Mouse (Mus musculus) embryo, embryonic 10.5 days (tissue): ENCODE measurements at regions not wholly inside any gene's neighbourhood (a gene's known extent, or its start where the extent isn't known, plus 50 kb on each side); places are given as distances from the start of the nearest gene placed in this dataset.
A peak's percentile ranks its signal among the peaks of the same experiment; 100 is the strongest.

Experiments used
- DNase-seq: peaks from one replicate; pipeline ENCODE4 v3.0.0-alpha.2; 2015; ENCODE audit warnings: low spot score

GRCm38 (mm10) chr8:79515282-79515783 lies 116.0 kb upstream of the Smad1 start:
- DNase-seq, result no peak

- no peak for DNase-seq
Measured at GRCm38 (mm10) chr8:79514655-79515278, 115.4 kb upstream of the Smad1 start.

DNA sequence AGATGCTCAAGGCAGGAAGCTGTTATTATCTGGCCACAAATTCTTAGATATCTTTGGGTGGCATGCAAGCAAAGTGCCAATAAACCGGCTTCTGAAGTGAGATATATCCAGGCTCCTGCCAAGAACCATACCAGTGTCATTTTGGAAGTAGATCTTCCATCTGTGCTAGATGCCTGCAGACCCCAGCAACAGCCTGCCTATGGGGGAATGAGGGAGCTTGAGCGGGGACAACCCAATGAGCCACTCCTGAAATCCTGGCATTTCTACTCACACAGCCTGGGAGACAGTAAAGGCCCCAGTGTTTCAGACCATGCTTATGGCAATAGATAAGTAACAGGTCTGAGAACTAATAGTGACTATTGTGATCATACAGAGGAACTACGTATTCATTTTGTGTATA lies 109.3 kb upstream of the Smad1 start:
- DNase-seq, result no peak

DNA sequence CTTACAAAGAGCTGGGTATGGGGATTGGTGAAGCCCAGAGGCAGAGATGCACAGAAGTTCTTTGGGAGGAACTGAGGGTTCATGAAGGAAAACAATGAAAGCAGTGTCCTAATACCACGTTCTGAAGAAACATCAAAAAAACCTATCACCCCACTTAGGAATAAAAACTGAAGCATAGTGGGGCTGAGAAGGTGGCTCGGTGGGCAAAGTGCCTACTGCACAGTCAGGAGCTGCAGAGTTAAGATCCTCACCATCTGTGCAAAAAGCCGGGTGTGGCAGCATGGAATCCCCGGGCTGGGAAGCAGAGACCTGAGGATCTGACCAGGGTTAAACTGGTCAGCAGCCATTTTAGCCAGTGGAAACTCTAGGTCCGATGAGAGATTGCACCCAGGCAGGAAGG lies 106.1 kb upstream of the Smad1 start:
- no peak for DNase-seq

GRCm38 (mm10) chr8:79503906-79504305 lies 104.6 kb upstream of the Smad1 start:
- no peak for DNase-seq

DNA sequence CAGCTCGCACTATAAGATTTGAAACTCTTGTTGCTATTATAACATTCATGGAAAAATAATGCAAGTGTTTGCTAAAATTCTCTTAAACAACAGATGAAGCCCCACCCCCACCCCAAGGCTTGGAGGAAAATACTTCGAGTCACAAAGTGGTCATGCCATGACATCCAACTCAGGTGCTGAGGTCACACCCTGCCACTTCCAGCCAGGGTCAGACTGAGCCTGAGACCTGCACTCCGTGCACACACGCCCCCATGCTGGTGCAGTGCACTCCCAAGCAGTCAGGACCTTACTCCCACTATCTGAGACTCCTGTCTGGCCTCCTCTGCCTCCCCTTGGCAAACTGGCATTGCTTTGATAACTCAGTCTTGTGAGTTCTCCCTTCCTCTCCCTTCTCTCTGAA lies 102.7 kb upstream of the Smad1 start:
- no peak for DNase-seq

DNA sequence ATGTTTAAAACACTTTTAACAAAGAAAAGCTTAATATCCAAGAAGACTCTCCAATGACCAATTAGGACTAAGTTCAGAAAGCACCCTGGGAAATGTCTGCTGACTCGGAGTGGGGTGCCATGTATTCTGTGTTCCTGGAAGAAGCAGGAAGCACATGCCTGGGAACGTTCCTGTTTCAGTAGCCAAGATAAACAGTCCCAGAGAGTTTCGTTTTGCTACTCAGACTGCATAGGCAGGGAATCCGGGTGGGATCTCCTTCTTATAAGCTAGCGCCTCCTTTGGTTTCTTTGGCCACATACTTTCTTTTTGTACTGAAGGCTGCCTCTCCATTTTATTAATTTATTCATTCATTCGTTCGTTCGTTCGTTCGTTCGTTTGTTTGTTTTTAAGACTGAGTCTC lies 101.9 kb upstream of the Smad1 start:
- no peak for DNase-seq

DNA sequence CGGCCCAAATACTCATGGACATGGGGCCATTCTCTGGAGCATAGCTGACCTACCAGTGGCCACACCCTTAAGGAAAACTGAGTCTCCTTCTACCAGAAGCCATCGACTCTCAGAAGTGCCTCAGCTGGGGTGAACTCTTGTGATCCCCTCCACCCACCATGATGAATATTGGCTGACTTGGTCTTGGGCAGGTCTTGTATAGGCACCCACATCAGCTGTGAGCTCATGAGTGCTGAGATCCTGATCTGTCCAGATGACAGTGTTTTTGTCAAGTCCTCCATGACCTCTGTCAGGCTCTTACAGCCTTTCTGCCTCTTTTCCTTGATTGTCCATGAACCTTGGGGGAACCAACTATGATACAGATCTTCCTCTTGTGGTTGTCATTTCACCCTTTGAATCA lies 99.9 kb upstream of the Smad1 start:
- DNase-seq, result no peak

- peak; percentile 32 for DNase-seq
Measured at GRCm38 (mm10) chr8:79498611-79499010, 99.3 kb upstream of the Smad1 start.

- no peak for DNase-seq
Measured at GRCm38 (mm10) chr8:79491156-79491698, 91.9 kb upstream of the Smad1 start.

DNA sequence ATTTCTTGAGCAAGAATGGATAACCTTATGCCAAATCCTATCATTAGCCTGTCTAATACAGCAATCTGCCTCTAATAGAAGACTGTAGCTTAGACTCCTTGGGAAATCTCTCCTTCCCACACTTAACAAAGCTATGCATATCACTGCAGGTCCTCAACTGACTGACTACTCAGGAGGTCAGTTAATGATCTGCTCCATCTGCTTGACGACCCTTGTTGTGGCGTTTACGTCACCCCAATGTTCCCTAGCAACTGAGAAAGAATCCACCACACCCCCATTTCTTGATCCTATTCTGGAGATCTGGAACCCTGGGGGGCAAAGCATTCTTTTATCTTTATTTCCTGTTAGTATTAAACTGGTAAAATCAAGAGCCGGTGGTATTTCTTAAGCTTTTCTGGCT lies 91.4 kb upstream of the Smad1 start:
- DNase-seq, result peak; percentile 24

DNA sequence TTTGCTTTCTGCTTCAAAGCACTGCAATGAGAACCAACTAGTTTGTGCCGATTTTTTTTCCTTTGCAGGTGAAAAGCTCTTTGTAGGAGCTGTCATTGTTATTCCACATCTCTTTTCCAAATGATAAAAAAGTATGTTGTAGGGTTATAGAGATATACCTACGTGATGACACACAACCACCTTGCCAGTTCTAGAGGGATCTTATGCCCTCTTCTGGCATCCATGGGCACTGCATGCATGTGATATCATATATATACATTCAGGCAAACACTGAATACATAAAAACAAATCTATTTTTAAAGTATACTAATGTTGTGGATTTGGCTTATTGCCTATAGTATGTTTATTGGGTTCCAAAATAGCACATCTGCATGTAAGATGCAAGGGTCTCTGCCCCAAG lies 89.5 kb upstream of the Smad1 start:
- DNase-seq, result peak; percentile 21

GRCm38 (mm10) chr8:79487597-79487996 lies 88.3 kb upstream of the Smad1 start:
- no peak for DNase-seq

DNA sequence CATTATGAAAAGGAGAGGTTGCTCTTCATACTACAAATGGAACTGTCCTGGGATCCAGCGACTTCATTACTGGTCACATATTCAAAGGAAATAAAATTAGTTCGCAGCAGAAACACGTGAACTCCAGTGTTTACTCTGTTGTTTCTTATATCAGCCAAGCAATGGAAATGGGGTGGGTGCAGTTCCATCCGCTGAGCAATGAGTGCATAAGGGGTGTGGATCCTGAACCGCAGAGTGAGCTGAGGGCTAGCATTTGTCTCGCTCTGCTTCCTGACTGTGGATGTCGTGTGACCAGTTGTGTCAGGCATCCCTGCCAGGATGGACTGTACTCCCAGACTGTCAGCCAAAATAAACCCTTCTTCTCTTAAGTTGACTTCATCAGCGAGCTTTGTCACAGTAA lies 80.0 kb upstream of the Smad1 start:
- DNase-seq, result no peak

DNA sequence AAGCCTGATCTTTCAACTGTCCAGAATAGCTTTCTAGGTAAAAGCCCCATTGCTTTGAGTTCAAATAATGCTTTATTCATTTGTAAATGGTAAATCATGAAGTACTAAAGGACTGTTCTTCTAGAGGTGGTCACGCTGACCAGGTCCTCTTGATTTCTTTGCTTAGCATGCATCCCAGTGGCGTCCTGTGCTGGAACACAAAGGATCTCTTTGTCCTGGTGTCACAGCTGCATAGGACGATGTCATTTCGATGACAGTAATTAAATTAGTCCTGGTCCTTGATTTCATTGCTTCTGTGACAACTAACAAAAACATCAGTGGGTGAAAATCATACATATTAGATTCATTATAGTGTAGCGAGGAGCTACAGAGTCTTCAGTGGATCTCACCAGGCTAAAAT lies 76.7 kb upstream of the Smad1 start:
- peak; percentile 15 for DNase-seq

DNA sequence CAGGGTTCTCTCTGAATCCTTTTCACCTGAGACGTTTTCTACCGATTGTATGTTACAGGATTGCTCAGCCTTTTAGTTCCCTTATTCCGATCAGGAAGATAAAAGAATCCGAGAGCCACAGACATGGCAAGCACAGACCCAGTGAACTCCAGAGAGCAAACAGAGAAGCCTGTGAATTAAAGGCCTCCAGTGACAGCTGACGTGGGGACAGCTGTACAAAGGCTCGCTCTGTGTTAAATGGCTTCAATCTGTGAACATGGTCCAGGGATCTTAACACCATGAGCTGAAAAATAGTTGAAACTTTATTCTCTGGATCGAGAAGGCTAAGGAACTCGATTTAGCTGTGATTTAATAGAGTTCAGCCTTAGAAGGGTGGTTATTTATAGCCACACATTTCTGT lies 75.4 kb upstream of the Smad1 start:
- no peak for DNase-seq

GRCm38 (mm10) chr8:79452101-79452500 lies 52.8 kb upstream of the Smad1 start:
- DNase-seq, result no peak

- no peak for DNase-seq
Measured at GRCm38 (mm10) chr8:79449453-79449852, 50.1 kb upstream of the Smad1 start.
